Comparison of ENCODE assay signal across 8 mouse cellular contexts in genomic region chr9:116426269-116426999, GRCm38 (mm10).
DNase-seq lines count a peak whose midpoint lies in the region; ATAC-seq and TF ChIP-seq lines count a peak whose summit lies in the region.

No protein-coding gene starts in this region.

- no peaks in the 10 kb centered on the region for H3K27me3 ChIP-seq in midbrain, embryonic 14.5 days (ENCODE audit: control insufficient read depth, insufficient read depth, low read length)
- no peaks in the 10 kb centered on the region for H3K27me3 ChIP-seq in midbrain, embryonic 13.5 days
- no peaks in the 10 kb centered on the region for H3K27me3 ChIP-seq in liver, embryonic 14.5 days (ENCODE audit: control insufficient read depth, insufficient read depth, low read length)

- no peak overlapping the region for H3K4me3 ChIP-seq in midbrain, embryonic 14.5 days (replicated peaks; ENCODE audit: low read depth, low read length)
- H3K4me3 ChIP-seq in midbrain, embryonic 13.5 days (replicated peaks) = no peak overlapping the region
- no peak overlapping the region for H3K4me3 ChIP-seq in liver, embryonic 14.5 days (ENCODE audit: insufficient read depth in 1 of 2, low read depth in 2 of 2, low read length in 2 of 2)

- ATAC-seq in midbrain, embryonic 14.5 days (ENCODE audit: low FRiP score, low TSS enrichment) = no peak
- ATAC-seq in midbrain, embryonic 13.5 days = no peak
- no peak for ATAC-seq in liver, embryonic 14.5 days (ENCODE audit: insufficient read depth)

- no peaks in the 10 kb centered on the region for H3K36me3 ChIP-seq in midbrain, embryonic 14.5 days (ENCODE audit: control insufficient read depth, insufficient read depth, low read length)
- no peaks in the 10 kb centered on the region for H3K36me3 ChIP-seq in midbrain, embryonic 13.5 days
- no peaks in the 10 kb centered on the region for H3K36me3 ChIP-seq in liver, embryonic 14.5 days (replicated peaks; ENCODE audit: control insufficient read depth, insufficient read depth, low read depth)

- TF ChIP-seq EP300 in liver, embryonic 14.5 days (IDR thresholded peaks at IDR 0.05; ENCODE audit: low read depth) = no peak

- TF ChIP-seq CTCF in liver, embryonic 14.5 days (IDR thresholded peaks at IDR 0.05; ENCODE audit: low read depth) = peak; percentile 71

- no peaks in the 10 kb centered on the region for H3K9me3 ChIP-seq in midbrain, embryonic 14.5 days (ENCODE audit: control insufficient read depth, low read length)
- 0 out of 2 replicates have a peak, but pooled peaks cover 3% of the 10 kb centered on the region for H3K9me3 ChIP-seq in midbrain, embryonic 13.5 days
- no peaks in the 10 kb centered on the region for H3K9me3 ChIP-seq in liver, embryonic 14.5 days (ENCODE audit: control insufficient read depth, low read length)

- no peak overlapping the region for H3K9ac ChIP-seq in midbrain, embryonic 14.5 days (replicated peaks; ENCODE audit: low read length)
- no peak overlapping the region for H3K9ac ChIP-seq in midbrain, embryonic 13.5 days (replicated peaks)
- H3K9ac ChIP-seq in liver, embryonic 14.5 days (replicated peaks) = no peak overlapping the region

- 55% methylated on average over 19 of the region's 19 CpGs for WGBS in midbrain, embryonic 14.5 days
- 54% methylated on average over 19 of the region's 19 CpGs for WGBS in midbrain, embryonic 13.5 days
- 44% methylated on average over 19 of the region's 19 CpGs for WGBS in liver, embryonic 14.5 days (ENCODE audit: insufficient replicate concordance)

- no peaks in the 10 kb centered on the region for H3K4me1 ChIP-seq in midbrain, embryonic 14.5 days (ENCODE audit: control insufficient read depth, insufficient read depth, low read length)
- no peaks in the 10 kb centered on the region for H3K4me1 ChIP-seq in midbrain, embryonic 13.5 days (replicated peaks)
- H3K4me1 ChIP-seq in liver, embryonic 14.5 days (replicated peaks; ENCODE audit: control insufficient read depth in 2 of 2, insufficient read depth in 2 of 2, low read length in 1 of 2) = no peaks in the 10 kb centered on the region

- H3K4me2 ChIP-seq in midbrain, embryonic 14.5 days (ENCODE audit: low read length) = no peak overlapping the region
- no peak overlapping the region for H3K4me2 ChIP-seq in midbrain, embryonic 13.5 days (replicated peaks)
- no peak overlapping the region for H3K4me2 ChIP-seq in liver, embryonic 14.5 days (ENCODE audit: low read depth)

- DNase-seq in midbrain, embryonic 14.5 days = peak; percentile 96
- DNase-seq in c-Kit-positive CD71-negative TER-119-negative erythroid progenitor cells, embryonic 14.5 days (ENCODE audit: low read depth) = peak; percentile 47
- peak; percentile 70 to 74 for DNase-seq in frontal cortex, postnatal 25 days (ENCODE audit: low spot score in 2 of 2)
- DNase-seq in kidney, postnatal 36 days = peak; percentile 65 to 92
- peak in 2 of 3 experiments; percentile 9 to 11 for DNase-seq in liver, embryonic 14.5 days (ENCODE audit: low read depth in 3 of 3, low spot score in 3 of 3)
- DNase-seq in right cerebral cortex, postnatal 14 days = peak; percentile 92
- peak; percentile 86 for DNase-seq in urinary bladder, postnatal 14 days (ENCODE audit: low spot score)

- no peak overlapping the region for H3K27ac ChIP-seq in midbrain, embryonic 14.5 days (replicated peaks; ENCODE audit: low read depth, low read length)
- H3K27ac ChIP-seq in midbrain, embryonic 13.5 days = no peak overlapping the region
- H3K27ac ChIP-seq in liver, embryonic 14.5 days = no peak overlapping the region

Comparison
In these comparisons a context has a peak if more than half of its experiments do, and no peak if none do; other contexts are left out.
1. DNase-seq: peak in every context shown above with its lines; median percentile 96 in midbrain, embryonic 14.5 days; 92 in right cerebral cortex, postnatal 14 days; 86 in urinary bladder, postnatal 14 days; 78 in kidney, postnatal 36 days; 72 in frontal cortex, postnatal 25 days; 47 in c-Kit-positive CD71-negative TER-119-negative erythroid progenitor cells, embryonic 14.5 days; 10 in liver, embryonic 14.5 days.